Mouse (Mus musculus) kidney, postnatal 0 days (tissue): ENCODE results near the gene Sptan1. TPM values are rescaled to one million over a fixed set of nuclear protein-coding genes. Genes with fewer than 3 reads are reported as not detected.

ENCODE experiments used
- ATAC-seq: fragments of 200-750 bp; cut with Nextera tagmentation; replicated peaks from 2 replicates; pipeline ENCODE4 v1.8.0; 2017; ENCODE audit warnings: low read depth, moderate number of reproducible peaks, moderate TSS enrichment, moderate library complexity; ENCODE audit not compliant: low FRiP score
- DNase-seq: peaks from one replicate; pipeline ENCODE4 v3.0.0-alpha.2; 2016; ENCODE audit warnings: low spot score
- H3K27ac ChIP-seq: fragments of 300-500 bp; sonication (generic); 2 replicates; pipeline ENCODE4 v1.5.1; 2014; ENCODE audit warnings: mild to moderate bottlenecking
- H3K27me3 ChIP-seq: fragments of 300-500 bp; sonication (generic); 2 replicates; pipeline ENCODE4 v1.6.1; 2014; ENCODE audit warnings: low read length, mixed read lengths; ENCODE audit not compliant: insufficient read depth
- H3K36me3 ChIP-seq: fragments of 300-500 bp; sonication (generic); 2 replicates; pipeline ENCODE4 v1.6.1; 2014; ENCODE audit warnings: low read length, mixed read lengths; ENCODE audit not compliant: insufficient read depth
- H3K4me1 ChIP-seq: fragments of 300-500 bp; sonication (generic); replicated peaks from 2 replicates; pipeline ENCODE4 v1.6.1; 2014; ENCODE audit warnings: antibody characterized with exemption, low read length, mixed read lengths; ENCODE audit not compliant: insufficient read depth
- H3K4me2 ChIP-seq: fragments of 300-500 bp; sonication (generic); 2 replicates; pipeline ENCODE4 v1.6.1; 2014; ENCODE audit warnings: mild to moderate bottlenecking, low read length, moderate library complexity, mixed read lengths
- H3K4me3 ChIP-seq: fragments of 300-500 bp; sonication (generic); replicated peaks from 2 replicates; pipeline ENCODE4 v1.5.1; 2014; ENCODE audit warnings: low read depth, low read length
- H3K9ac ChIP-seq: fragments of 300-500 bp; sonication (generic); 2 replicates; pipeline ENCODE4 v1.6.1; 2014; ENCODE audit warnings: low read depth, low read length
- H3K9me3 ChIP-seq: fragments of 300-500 bp; sonication (generic); replicated peaks from 2 replicates; pipeline ENCODE4 v1.6.1; 2016; ENCODE audit warnings: low read length, inconsistent platforms, mixed read lengths
- CTCF ChIP-seq: IDR thresholded peaks from 2 replicates; pipeline ENCODE4 v1.5.1; 2016; ENCODE audit warnings: antibody characterized with exemption, low read depth, mild to moderate bottlenecking, moderate library complexity
- WGBS: fragments of 180-500 bp; shearing (Covaris S2); extraction: QIAGEN DNeasy Blood & Tissue Kit; methylation state at CpG from one replicate; pipeline ENCODE4 v1.1.7; 2014; 5-methylcytosine and 5-hydroxymethylcytosine counted together
- polyA plus RNA-seq: library from polyadenylated mRNA; unstranded; fragments of >200 nt; fragmentation: Nextera tagmentation; extraction: Ambion mirVana; gene quantifications from 2 replicates; pipeline ENCODE4 v1.2.1, GENCODE M21; 2015

Gene Sptan1
- polyA plus RNA-seq, 1 experiment from 2014 or later, result 92.4 TPM

GRCm38 (mm10) chr2:30025454-30025853 lies 60.1 kb downstream of the Sptan1 start:
- no peak overlapping the region for H3K27ac ChIP-seq
- WGBS, result 89% methylated on average over 4 of the region's 4 CpGs
- no peaks in the 10 kb centered on the region for H3K9me3 ChIP-seq
- peaks cover 98% of the 10 kb centered on the region for H3K36me3 ChIP-seq
- H3K4me2 ChIP-seq, result no peak overlapping the region
- ATAC-seq (no peak), DNase-seq (no peak)
- H3K27me3 ChIP-seq, result no peaks in the 10 kb centered on the region
- H3K9ac ChIP-seq, result no peak overlapping the region
- no peak for TF ChIP-seq CTCF
- H3K4me1 ChIP-seq, result no peaks in the 10 kb centered on the region
- no peak overlapping the region for H3K4me3 ChIP-seq

GRCm38 (mm10) chr2:30026997-30027396 lies 61.6 kb downstream of the Sptan1 start:
- Histone ChIP-seq H3K9me3 (no peaks in the 10 kb centered on the region), H3K27ac (no peak overlapping the region), H3K4me2 (no peak overlapping the region), H3K4me3 (no peak overlapping the region), H3K9ac (no peak overlapping the region), H3K4me1 (no peaks in the 10 kb centered on the region), H3K36me3 (peaks cover 94% of the 10 kb centered on the region), H3K27me3 (no peaks in the 10 kb centered on the region)
- WGBS, result 92% methylated on average over 5 of the region's 5 CpGs
- TF ChIP-seq CTCF, result no peak
- DNase-seq, result no peak
- no peak for ATAC-seq

GRCm38 (mm10) chr2:30032244-30032846 lies 67.0 kb downstream of the Sptan1 start:
- Histone ChIP-seq H3K4me2 (no peak overlapping the region), H3K27me3 (no peaks in the 10 kb centered on the region), H3K36me3 (peaks cover 59% of the 10 kb centered on the region), H3K9ac (no peak overlapping the region), H3K27ac (no peak overlapping the region), H3K9me3 (no peaks in the 10 kb centered on the region), H3K4me1 (no peaks in the 10 kb centered on the region), H3K4me3 (no peak overlapping the region)
- TF ChIP-seq CTCF, result peak; percentile 45
- ATAC-seq (peak; percentile 61), DNase-seq (peak; percentile 20)
- WGBS, result 56% methylated on average over 11 of the region's 11 CpGs

GRCm38 (mm10) chr2:30032957-30033356 lies 67.6 kb downstream of the Sptan1 start:
- no peak overlapping the region for H3K27ac ChIP-seq
- H3K9ac ChIP-seq, result no peak overlapping the region
- H3K9me3 ChIP-seq, result no peaks in the 10 kb centered on the region
- TF ChIP-seq CTCF, result no peak
- no peaks in the 10 kb centered on the region for H3K27me3 ChIP-seq
- ATAC-seq, result no peak; the same call in 1 of the 2 replicates
- H3K4me2 ChIP-seq, result no peak overlapping the region
- 64% methylated on average over 6 of the region's 6 CpGs for WGBS
- H3K4me3 ChIP-seq, result no peak overlapping the region
- peaks cover 53% of the 10 kb centered on the region for H3K36me3 ChIP-seq
- no peaks in the 10 kb centered on the region for H3K4me1 ChIP-seq
- DNase-seq, result no peak

- Histone ChIP-seq H3K27ac (no peak overlapping the region), H3K36me3 (peaks cover 16% of the 10 kb centered on the region; the same call in 1 of the 2 replicates), H3K4me3 (no peak overlapping the region), H3K9me3 (no peaks in the 10 kb centered on the region), H3K9ac (no peak overlapping the region), H3K27me3 (no peaks in the 10 kb centered on the region), H3K4me2 (no peak overlapping the region), H3K4me1 (no peaks in the 10 kb centered on the region)
- WGBS, result 60% methylated on average over 2 of the region's 2 CpGs
- no peak for TF ChIP-seq CTCF
- 0 out of 2 replicates have a peak, but pooled peaks have one; percentile 9 for ATAC-seq
- no peak for DNase-seq
Measured at GRCm38 (mm10) chr2:30037762-30038161, 72.4 kb downstream of the Sptan1 start.

- 54% methylated on average over 10 of the region's 10 CpGs for WGBS
- no peak for ATAC-seq
- Histone ChIP-seq H3K4me1 (no peaks in the 10 kb centered on the region), H3K4me3 (no peak overlapping the region), H3K4me2 (no peak overlapping the region), H3K9ac (no peak overlapping the region), H3K36me3 (peaks cover 10% of the 10 kb centered on the region; the same call in 1 of the 2 replicates), H3K27me3 (no peaks in the 10 kb centered on the region), H3K27ac (no peak overlapping the region), H3K9me3 (no peaks in the 10 kb centered on the region)
- DNase-seq, result peak; percentile 66
- no peak for TF ChIP-seq CTCF
Measured at GRCm38 (mm10) chr2:30038370-30038769, 73.0 kb downstream of the Sptan1 start.

GRCm38 (mm10) chr2:30039687-30040086 lies 74.3 kb downstream of the Sptan1 start:
- Histone ChIP-seq H3K36me3 (0 out of 2 replicates have a peak, but pooled peaks cover 7% of the 10 kb centered on the region), H3K9me3 (no peaks in the 10 kb centered on the region), H3K4me3 (no peak overlapping the region), H3K27ac (no peak overlapping the region), H3K9ac (no peak overlapping the region), H3K4me2 (no peak overlapping the region), H3K27me3 (no peaks in the 10 kb centered on the region), H3K4me1 (no peaks in the 10 kb centered on the region)
- ATAC-seq, result no peak
- no peak for DNase-seq
- TF ChIP-seq CTCF, result no peak
